Mouse (Mus musculus) thymus, adult 2 months (tissue): ENCODE data around the gene Serpina3b.

Source experiments
- CTCF ChIP-seq: fragments of 200-500 bp; IDR thresholded peaks from 2 replicates; pipeline ENCODE4 v1.5.1; 2012; ENCODE audit warnings: mild to moderate bottlenecking, control low read depth, low read length, moderate library complexity, borderline replicate concordance; ENCODE audit not compliant: control insufficient read depth, poor library complexity, insufficient read depth; ENCODE audit errors: extremely low read depth
- POLR2A ChIP-seq: fragments of 200-500 bp; IDR thresholded peaks from 2 replicates; pipeline ENCODE4 v1.6.1; 2012; ENCODE audit warnings: mild to moderate bottlenecking, low read length, control low read depth, moderate library complexity; ENCODE audit not compliant: control insufficient read depth, poor library complexity, insufficient read depth; ENCODE audit errors: extremely low read depth

GRCm38 (mm10) chr12:104114921-104115579 is 12.7 kb upstream of the Serpina3b start:
- TF ChIP-seq CTCF = no peak
- no peak for TF ChIP-seq POLR2A
